Mouse (Mus musculus): ENCODE data around the gene Gm13283.
"Not testable (repeated sequence)": the region's sequence is repeated elsewhere in the genome, so short reads cannot be mapped to it uniquely, and the experiment has no call there.

GRCm38 (mm10) chr4:88773534-88773933 is 13.6 kb downstream of the Gm13283 start, which contains the start of gene Gm13290:
- TF ChIP-seq EP300, CTCF (IDR thresholded peaks at IDR 0.05; ENCODE audit: low read depth): not testable (repeated sequence)
